Mouse (Mus musculus) midbrain, embryonic 11.5 days (tissue): ENCODE data around the gene Bhlhe40. TPM values are rescaled to one million over a fixed set of nuclear protein-coding genes. Genes with fewer than 3 reads are reported as not detected.

Experiments
- ATAC-seq: fragments of 200-750 bp; cut with Nextera tagmentation; 2 replicates; pipeline ENCODE4 v1.8.0; 2017; ENCODE audit warnings: moderate TSS enrichment, moderate library complexity; ENCODE audit not compliant: low FRiP score
- DNase-seq: peaks from one replicate; pipeline ENCODE4 v3.0.0; 2015; ENCODE audit warnings: low spot score; ENCODE audit errors: missing footprints
- H3K27ac ChIP-seq: fragments of 300-500 bp; sonication (generic); 2 replicates; pipeline ENCODE4 v1.5.1; 2014; ENCODE audit warnings: low read depth, low read length
- H3K27me3 ChIP-seq: fragments of 300-500 bp; sonication (generic); 2 replicates; pipeline ENCODE4 v1.6.1; 2014; ENCODE audit warnings: mild to moderate bottlenecking, low read length, moderate library complexity, mixed read lengths; ENCODE audit not compliant: control insufficient read depth, insufficient read depth
- H3K36me3 ChIP-seq: fragments of 300-500 bp; sonication (generic); 2 replicates; pipeline ENCODE4 v1.6.1; 2014; ENCODE audit warnings: mild to moderate bottlenecking, low read length, moderate library complexity, mixed read lengths; ENCODE audit not compliant: control insufficient read depth, insufficient read depth
- H3K4me1 ChIP-seq: fragments of 300-500 bp; sonication (generic); 2 replicates; pipeline ENCODE4 v1.6.1; 2014; ENCODE audit warnings: low read length; ENCODE audit not compliant: control insufficient read depth, insufficient read depth
- H3K4me2 ChIP-seq: fragments of 300-500 bp; sonication (generic); 2 replicates; pipeline ENCODE4 v1.6.1; 2014; ENCODE audit warnings: mild to moderate bottlenecking, moderate library complexity
- H3K4me3 ChIP-seq: fragments of 300-500 bp; sonication (generic); 2 replicates; pipeline ENCODE4 v1.5.1; 2014; ENCODE audit warnings: low read depth, low read length
- H3K9ac ChIP-seq: fragments of 300-500 bp; sonication (generic); 2 replicates; pipeline ENCODE4 v1.6.1; 2014; ENCODE audit warnings: low read length
- H3K9me3 ChIP-seq: fragments of 300-500 bp; sonication (generic); 2 replicates; pipeline ENCODE4 v1.6.1; 2016; ENCODE audit warnings: low read length; ENCODE audit not compliant: control insufficient read depth
- WGBS: fragments of 180-500 bp; shearing (Covaris S2); extraction: QIAGEN DNeasy Blood & Tissue Kit; methylation state at CpG from one replicate; pipeline ENCODE4 v1.1.7; 2014; 5-methylcytosine and 5-hydroxymethylcytosine counted together
- polyA plus RNA-seq: library from polyadenylated mRNA; unstranded; fragments of >200 nt; fragmentation: Nextera tagmentation; extraction: Ambion mirVana; gene quantifications from 2 replicates; pipeline ENCODE4 v1.2.1, GENCODE M21; 2014

Gene Bhlhe40
- polyA plus RNA-seq, 1 experiment from 2014 or later = 1.7 TPM

- no peak for ATAC-seq
- 1% methylated on average over 17 of the region's 17 CpGs for WGBS
- peak overlapping the region; percentile 99 for H3K4me2 ChIP-seq
- H3K4me1 ChIP-seq = peaks cover 8% of the 10 kb centered on the region
- H3K27me3 ChIP-seq = peaks cover 23% of the 10 kb centered on the region
- H3K9ac ChIP-seq = no peak overlapping the region
- H3K9me3 ChIP-seq = no peaks in the 10 kb centered on the region
- H3K27ac ChIP-seq = no peak overlapping the region
- H3K4me3 ChIP-seq = peak overlapping the region; percentile 52
- DNase-seq = peak; percentile 97
- no peaks in the 10 kb centered on the region for H3K36me3 ChIP-seq
Observed at GRCm38 (mm10) chr6:108661412-108661811, 983 bp downstream of the Bhlhe40 start.

DNA sequence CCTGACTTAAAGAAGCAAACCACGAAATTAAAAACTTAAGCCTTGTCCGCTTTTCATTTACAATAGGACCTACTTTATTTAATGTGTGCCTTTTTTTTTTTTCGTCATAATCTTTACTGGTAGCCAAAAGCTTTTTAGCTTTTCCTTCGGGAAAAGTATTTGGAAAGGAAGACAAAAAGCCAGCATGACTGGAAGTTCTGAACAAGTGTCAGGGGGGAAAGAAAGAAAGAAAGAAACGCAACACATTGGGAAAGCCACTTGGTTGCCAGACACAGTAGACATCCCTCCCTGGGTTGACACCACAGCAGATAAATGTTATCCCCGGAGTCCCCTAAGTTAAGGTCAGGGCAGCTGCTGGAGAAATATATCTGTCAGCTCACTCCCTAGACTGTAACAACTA, 1.5 kb downstream of the Bhlhe40 start:
- H3K36me3 ChIP-seq = no peaks in the 10 kb centered on the region
- no peak overlapping the region for H3K4me2 ChIP-seq
- no peak overlapping the region for H3K9ac ChIP-seq
- peaks cover 23% of the 10 kb centered on the region for H3K27me3 ChIP-seq
- no peaks in the 10 kb centered on the region for H3K9me3 ChIP-seq
- H3K4me1 ChIP-seq = peaks cover 8% of the 10 kb centered on the region
- ATAC-seq (no peak), DNase-seq (peak; percentile 84)
- no peak overlapping the region for H3K4me3 ChIP-seq
- no peak overlapping the region for H3K27ac ChIP-seq
- WGBS = 59% methylated on average over 6 of the region's 6 CpGs

DNA sequence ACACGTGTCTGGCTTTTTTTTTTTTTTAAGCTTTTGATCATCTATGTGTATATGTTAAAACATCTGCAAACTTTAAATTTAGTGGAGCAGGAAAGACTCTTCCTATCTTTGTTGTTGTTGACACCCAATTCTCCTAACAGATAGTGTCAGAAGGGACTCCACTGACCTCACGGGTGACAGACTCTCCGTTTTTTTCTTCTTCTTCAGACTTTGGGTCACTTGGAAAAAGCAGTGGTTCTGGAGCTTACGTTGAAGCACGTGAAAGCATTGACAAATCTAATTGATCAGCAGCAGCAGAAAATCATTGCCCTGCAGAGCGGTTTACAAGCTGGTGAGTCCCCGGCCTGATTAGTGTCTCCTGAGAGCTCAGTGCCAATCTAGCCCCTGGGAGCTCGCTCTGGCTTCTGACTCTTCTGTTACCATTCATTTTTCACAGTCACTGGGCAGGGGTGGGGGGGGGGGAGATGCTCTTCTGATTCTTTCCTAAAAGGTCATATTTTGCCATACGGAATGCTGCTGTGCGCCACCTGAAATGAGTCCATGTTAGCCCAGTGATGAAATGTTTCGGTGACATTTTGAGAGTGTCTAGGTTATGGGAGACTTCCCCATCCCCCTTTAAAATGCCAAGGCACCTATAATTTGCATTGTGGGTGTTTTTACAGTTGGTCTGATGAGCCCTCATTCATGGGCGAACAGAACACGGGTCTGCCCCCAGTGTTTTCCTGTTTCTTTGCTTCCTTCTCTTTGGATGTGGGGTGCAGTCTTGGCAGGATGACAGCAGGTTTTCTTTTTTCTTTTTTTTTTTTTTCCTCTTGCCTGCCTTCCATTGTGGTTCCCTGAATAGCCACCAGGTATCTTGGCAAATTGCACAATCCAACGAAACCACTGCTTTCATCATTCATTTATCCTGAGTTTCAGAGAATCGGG, 2.1 kb downstream of the Bhlhe40 start:
- H3K36me3 ChIP-seq = no peaks in the 10 kb centered on the region
- H3K9ac ChIP-seq = no peak overlapping the region
- H3K9me3 ChIP-seq = no peaks in the 10 kb centered on the region
- peaks cover 23% of the 10 kb centered on the region for H3K27me3 ChIP-seq
- peaks cover 8% of the 10 kb centered on the region for H3K4me1 ChIP-seq
- no peak overlapping the region for H3K4me2 ChIP-seq
- DNase-seq = no peak
- WGBS = 80% methylated on average over 15 of the region's 15 CpGs
- ATAC-seq = no peak
- no peak overlapping the region for H3K4me3 ChIP-seq
- H3K27ac ChIP-seq = no peak overlapping the region

DNA sequence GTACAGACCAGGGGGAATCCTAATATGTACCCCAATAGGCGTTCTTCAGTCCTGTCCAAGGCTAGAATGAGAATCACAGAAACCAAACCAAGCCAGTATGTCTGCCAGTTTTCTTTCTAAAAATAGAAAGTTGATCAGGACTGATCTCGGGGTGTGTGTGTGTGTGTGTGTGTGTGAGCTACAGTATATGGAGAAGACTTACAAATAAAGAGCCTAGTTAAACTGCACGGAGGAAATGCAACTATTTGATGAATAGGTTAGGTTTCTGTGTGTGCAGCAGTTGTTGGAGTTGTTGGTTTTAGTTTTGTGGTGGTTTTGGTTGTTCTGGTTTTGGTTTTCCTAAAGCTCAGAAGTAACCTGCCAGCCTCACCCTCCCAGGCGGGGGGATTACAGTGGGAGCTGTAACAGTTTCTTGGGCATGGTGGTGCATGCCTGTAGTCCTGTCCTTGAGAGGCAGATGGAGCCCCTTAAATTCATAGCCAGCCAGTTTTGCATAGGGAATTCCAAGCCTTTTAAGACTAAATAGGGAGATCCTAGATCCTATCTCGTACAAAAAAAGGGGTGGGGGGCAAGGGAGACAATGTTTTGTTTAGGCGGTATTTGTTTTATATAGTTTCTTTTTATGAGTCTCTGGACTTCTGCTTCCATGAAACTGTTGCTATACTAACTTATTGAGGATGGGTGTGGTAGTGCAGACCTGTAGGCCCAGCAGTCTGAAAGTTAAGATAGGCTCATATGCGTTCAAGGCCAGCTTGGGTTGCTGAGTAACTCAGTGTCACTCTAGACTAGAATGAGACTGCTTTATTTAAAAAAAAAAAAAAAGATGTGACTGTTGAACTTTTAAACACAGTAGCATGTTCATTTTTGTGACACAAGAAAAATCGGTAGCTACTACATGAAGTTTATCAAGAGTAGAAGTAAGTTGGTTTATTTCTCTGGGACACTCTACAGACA, 3.1 kb downstream of the Bhlhe40 start:
- Histone ChIP-seq H3K4me2 (no peak overlapping the region), H3K27me3 (peaks cover 16% of the 10 kb centered on the region), H3K9me3 (no peaks in the 10 kb centered on the region), H3K4me3 (no peak overlapping the region), H3K27ac (no peak overlapping the region), H3K9ac (no peak overlapping the region), H3K36me3 (no peaks in the 10 kb centered on the region), H3K4me1 (peaks cover 13% of the 10 kb centered on the region)
- ATAC-seq = no peak
- no peak for DNase-seq
- WGBS = 86% methylated on average over 8 of the region's 8 CpGs

GRCm38 (mm10) chr6:108664533-108665150, 4.2 kb downstream of the Bhlhe40 start:
- no peaks in the 10 kb centered on the region for H3K9me3 ChIP-seq
- peaks cover 16% of the 10 kb centered on the region for H3K27me3 ChIP-seq
- ATAC-seq = no peak

DNA sequence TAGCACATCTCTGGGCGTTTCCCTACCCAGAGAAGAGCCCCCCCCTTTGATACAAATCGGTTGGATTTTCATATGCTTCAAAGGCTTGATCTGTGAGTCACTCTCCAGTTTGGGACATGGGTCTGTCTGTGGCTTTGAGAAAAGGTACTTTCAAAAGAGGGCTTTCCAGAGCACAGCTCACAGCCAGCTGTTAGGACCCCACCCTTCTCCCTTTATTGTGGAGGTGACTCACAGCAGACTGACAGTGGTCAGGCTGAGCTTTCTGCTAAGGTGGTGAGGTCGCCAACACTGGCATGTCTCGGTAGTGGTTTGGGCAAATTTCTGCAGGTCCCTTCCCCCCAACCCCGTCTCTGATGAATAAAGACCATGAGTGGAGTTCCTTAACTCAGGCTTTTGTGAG, 5.2 kb downstream of the Bhlhe40 start:
- Histone ChIP-seq H3K9me3 (no peaks in the 10 kb centered on the region), H3K4me3 (no peak overlapping the region), H3K4me1 (peaks cover 13% of the 10 kb centered on the region), H3K9ac (no peak overlapping the region), H3K27me3 (peaks cover 15% of the 10 kb centered on the region), H3K36me3 (no peaks in the 10 kb centered on the region), H3K27ac (no peak overlapping the region), H3K4me2 (no peak overlapping the region)
- ATAC-seq (no peak), DNase-seq (no peak)
- WGBS = 73% methylated on average over 5 of the region's 5 CpGs

More at GRCm38 (mm10) chr6:108664533-108665150, 4.2 kb downstream of the Bhlhe40 start:
- DNase-seq = no peak
- H3K27ac ChIP-seq = no peak overlapping the region
- H3K36me3 ChIP-seq = no peaks in the 10 kb centered on the region
- H3K4me3 ChIP-seq = no peak overlapping the region
- no peak overlapping the region for H3K9ac ChIP-seq
- H3K4me2 ChIP-seq = no peak overlapping the region
- H3K4me1 ChIP-seq = peaks cover 13% of the 10 kb centered on the region
- WGBS = 77% methylated on average over 24 of the region's 24 CpGs

DNA sequence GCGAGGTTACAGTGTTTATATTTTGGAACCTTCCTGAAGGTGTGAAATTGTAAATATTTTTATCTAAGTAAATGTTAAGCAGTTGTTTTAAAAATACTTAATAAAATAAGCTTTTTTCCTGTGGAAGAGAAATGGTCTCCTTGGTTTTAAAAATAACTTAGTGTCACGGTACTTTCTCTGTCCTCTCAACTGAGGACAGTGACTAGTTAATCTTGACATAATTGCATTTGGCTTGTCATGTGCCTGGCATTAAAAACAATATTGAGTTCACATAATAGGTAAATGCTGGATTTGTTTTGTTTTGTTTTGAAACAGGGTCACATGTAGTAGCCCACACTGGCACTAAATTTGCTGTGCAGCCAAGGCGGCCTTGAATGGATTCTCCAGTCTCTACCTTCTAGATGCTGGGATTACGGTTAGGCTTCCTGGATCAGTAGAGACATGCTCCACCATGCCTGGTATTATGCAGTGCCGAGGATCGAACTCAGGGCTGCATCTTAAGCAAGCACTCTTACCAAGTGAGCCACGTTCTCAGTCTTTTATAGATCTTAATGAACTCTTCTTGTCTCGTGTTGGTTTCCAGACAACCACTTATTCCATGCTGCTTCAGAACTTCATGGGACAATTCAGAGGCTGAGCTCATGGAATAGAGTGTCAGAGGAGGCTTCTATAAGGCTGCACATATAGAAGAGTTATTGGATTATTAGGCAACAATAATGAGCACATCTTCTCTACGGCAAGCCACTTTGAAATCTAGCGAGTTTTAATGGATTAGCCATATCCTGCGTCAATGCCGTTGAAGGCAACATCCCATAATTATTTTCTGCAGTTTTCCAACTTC, 6.4 kb downstream of the Bhlhe40 start:
- H3K27ac ChIP-seq = no peak overlapping the region
- no peak for DNase-seq
- peaks cover 10% of the 10 kb centered on the region for H3K4me1 ChIP-seq
- H3K4me2 ChIP-seq = no peak overlapping the region
- peaks cover 2% of the 10 kb centered on the region; the same call in 1 of the 2 replicates for H3K27me3 ChIP-seq
- H3K9me3 ChIP-seq = no peaks in the 10 kb centered on the region
- no peaks in the 10 kb centered on the region for H3K36me3 ChIP-seq
- no peak overlapping the region for H3K4me3 ChIP-seq
- H3K9ac ChIP-seq = no peak overlapping the region
- ATAC-seq = no peak
- 90% methylated on average over 12 of the region's 12 CpGs for WGBS

DNA sequence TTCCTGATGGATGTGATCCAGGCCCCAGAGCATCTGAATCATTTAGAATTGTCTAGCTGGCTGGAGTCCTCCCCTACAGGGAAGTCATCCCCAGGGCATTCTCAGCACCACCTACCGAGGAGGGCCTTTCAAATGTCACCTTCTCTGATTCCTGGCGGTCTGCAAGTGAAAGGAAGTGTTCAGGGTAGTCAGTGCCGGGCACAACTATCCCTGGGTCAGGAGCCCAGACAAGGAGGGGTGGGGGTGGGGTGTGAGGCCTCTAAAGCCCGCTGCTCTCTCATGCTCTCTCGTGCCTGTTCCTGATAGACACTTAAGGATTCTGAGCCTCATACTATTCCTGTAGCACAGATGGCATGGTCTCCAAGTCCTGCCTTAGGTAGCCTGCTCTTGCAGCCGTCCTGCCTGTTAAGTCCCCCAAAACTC, 7.2 kb downstream of the Bhlhe40 start:
- DNase-seq (peak; percentile 91), ATAC-seq (peak; percentile 25)
- Histone ChIP-seq H3K4me1 (peaks cover 10% of the 10 kb centered on the region), H3K4me3 (no peak overlapping the region), H3K27me3 (peaks cover under 1% of the 10 kb centered on the region; the same call in 1 of the 2 replicates), H3K9me3 (no peaks in the 10 kb centered on the region), H3K27ac (no peak overlapping the region), H3K36me3 (no peaks in the 10 kb centered on the region), H3K9ac (no peak overlapping the region), H3K4me2 (no peak overlapping the region)
- 14% methylated on average over 6 of the region's 6 CpGs for WGBS
